In genomic region chrX:94562392-94562791, GRCm38 (mm10) we compare ENCODE assay signal across 9 mouse cellular contexts.
"Had no signal": no experiment of that assay in that cellular context is flagged by ENCODE, and none has a peak within 500 bp of the region (broad histone marks: within the 10 kb centered on the region; RNA-seq: fewer than 3 reads in every experiment).

No protein-coding gene starts in this region.

- H3K4me1 ChIP-seq: limb, embryonic 13.5 days; midbrain, embryonic 12.5 days; stomach, embryonic 15.5 days had no signal

- H3K4me2 ChIP-seq: limb, embryonic 13.5 days; midbrain, embryonic 12.5 days; stomach, embryonic 15.5 days had no signal

- H3K9ac ChIP-seq: limb, embryonic 13.5 days; liver, embryonic 14.5 days; midbrain, embryonic 12.5 days; stomach, embryonic 15.5 days had no signal

- H3K36me3 ChIP-seq: limb, embryonic 13.5 days; midbrain, embryonic 12.5 days; stomach, embryonic 15.5 days had no signal

- DNase-seq: left cerebral cortex, postnatal 4 days; lung, adult 18-20 months; right cerebral cortex, postnatal 14 days; thymus, postnatal 4 days had no signal

- H3K27ac ChIP-seq: limb, embryonic 13.5 days; liver, embryonic 14.5 days; midbrain, embryonic 12.5 days; stomach, embryonic 15.5 days had no signal

- H3K9me3 ChIP-seq: limb, embryonic 13.5 days; midbrain, embryonic 12.5 days; stomach, embryonic 15.5 days had no signal

- H3K4me3 ChIP-seq: limb, embryonic 13.5 days; midbrain, embryonic 12.5 days; stomach, embryonic 15.5 days had no signal

- ATAC-seq: midbrain, embryonic 16.5 days had no signal

- H3K27me3 ChIP-seq: midbrain, embryonic 12.5 days; stomach, embryonic 15.5 days had no signal
